Mouse (Mus musculus) stomach, postnatal 0 days (tissue): ENCODE results near the gene Tmc4. TPM values are rescaled to one million over a fixed set of nuclear protein-coding genes. Genes with fewer than 3 reads are reported as not detected.

Experiments used
- ATAC-seq: fragments of 200-750 bp; cut with Nextera tagmentation; 2 replicates; pipeline ENCODE4 v1.8.0; 2017; ENCODE audit not compliant: low FRiP score, low TSS enrichment
- DNase-seq: peaks from one replicate; pipeline ENCODE4 v3.0.0-alpha.2; 2016; ENCODE audit warnings: low spot score
- H3K27ac ChIP-seq: fragments of 300-500 bp; sonication (generic); replicated peaks from 2 replicates; pipeline ENCODE4 v1.5.1; 2014; ENCODE audit warnings: mild to moderate bottlenecking, control low read depth
- H3K27me3 ChIP-seq: fragments of 300-500 bp; sonication (generic); 2 replicates; pipeline ENCODE4 v1.6.1; 2014; ENCODE audit warnings: low read length; ENCODE audit not compliant: control insufficient read depth, insufficient read depth
- H3K36me3 ChIP-seq: fragments of 300-500 bp; sonication (generic); 2 replicates; pipeline ENCODE4 v1.6.1; 2014; ENCODE audit warnings: low read length, mixed read lengths; ENCODE audit not compliant: control insufficient read depth, insufficient read depth
- H3K4me1 ChIP-seq: fragments of 300-500 bp; sonication (generic); replicated peaks from 2 replicates; pipeline ENCODE4 v1.6.1; 2014; ENCODE audit warnings: antibody characterized with exemption; ENCODE audit not compliant: control insufficient read depth, insufficient read depth
- H3K4me2 ChIP-seq: fragments of 300-500 bp; sonication (generic); replicated peaks from 2 replicates; pipeline ENCODE4 v1.6.1; 2014; ENCODE audit warnings: low read depth, mild to moderate bottlenecking, control low read depth, moderate library complexity
- H3K4me3 ChIP-seq: fragments of 300-500 bp; sonication (generic); 2 replicates; pipeline ENCODE4 v1.5.1; 2014; ENCODE audit warnings: low read depth, low read length, control low read depth
- H3K9ac ChIP-seq: fragments of 300-500 bp; sonication (generic); 2 replicates; pipeline ENCODE4 v1.6.1; 2014; ENCODE audit warnings: mild to moderate bottlenecking, low read length, control low read depth, mixed read lengths
- H3K9me3 ChIP-seq: fragments of 300-500 bp; sonication (generic); 2 replicates; pipeline ENCODE4 v1.6.1; 2016; ENCODE audit warnings: low read length; ENCODE audit not compliant: control insufficient read depth
- CTCF ChIP-seq: IDR thresholded peaks from 2 replicates; pipeline ENCODE4 v1.5.1; 2016; ENCODE audit warnings: antibody characterized with exemption, low read depth, mild to moderate bottlenecking, moderate library complexity
- EP300 ChIP-seq: optimal IDR thresholded peaks from 2 replicates; pipeline ENCODE3; 2016; ENCODE audit warnings: antibody characterized with exemption
- WGBS: fragments of 180-500 bp; shearing (Covaris S2); extraction: QIAGEN DNeasy Blood & Tissue Kit; methylation state at CpG from one replicate; pipeline ENCODE4 v1.1.7; 2014; 5-methylcytosine and 5-hydroxymethylcytosine counted together
- polyA plus RNA-seq: library from polyadenylated mRNA; unstranded; fragments of >200 nt; fragmentation: Nextera tagmentation; extraction: Ambion mirVana; gene quantifications from 2 replicates; pipeline ENCODE4 v1.2.1, GENCODE M21; 2015

The Tmc4 gene
- polyA plus RNA-seq, 1 experiment from 2014 or later, result 70.1 TPM

DNA sequence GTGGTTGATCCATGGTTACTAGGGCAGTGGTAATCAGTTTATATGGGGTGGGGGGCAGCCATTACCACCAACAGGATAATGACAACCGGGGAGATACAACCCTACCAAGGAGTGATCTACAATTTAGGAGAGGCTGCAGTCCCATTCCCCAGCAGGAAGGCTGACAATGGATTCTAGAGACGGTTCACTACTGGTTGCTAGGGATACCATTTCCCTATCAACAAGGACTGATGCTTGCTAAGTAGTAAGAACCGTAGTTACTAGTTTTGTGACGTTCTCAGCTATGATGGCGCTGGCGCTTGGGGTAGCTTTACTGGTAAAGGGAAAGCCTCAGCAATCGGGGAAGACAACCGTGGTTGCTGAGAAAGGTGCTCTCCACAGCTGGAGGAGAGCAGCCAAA, 7.3 kb upstream of the Tmc4 start:
- Histone ChIP-seq H3K4me1 (no peaks in the 10 kb centered on the region), H3K4me2 (no peak overlapping the region), H3K4me3 (no peak overlapping the region), H3K9ac (no peak overlapping the region), H3K36me3 (peaks cover 4% of the 10 kb centered on the region; the same call in 1 of the 2 replicates), H3K27ac (no peak overlapping the region), H3K27me3 (no peaks in the 10 kb centered on the region), H3K9me3 (no peaks in the 10 kb centered on the region)
- 93% methylated on average over 8 of the region's 8 CpGs for WGBS
- ATAC-seq (no peak), DNase-seq (no peak)
- TF ChIP-seq CTCF (no peak), EP300 (no peak)

DNA sequence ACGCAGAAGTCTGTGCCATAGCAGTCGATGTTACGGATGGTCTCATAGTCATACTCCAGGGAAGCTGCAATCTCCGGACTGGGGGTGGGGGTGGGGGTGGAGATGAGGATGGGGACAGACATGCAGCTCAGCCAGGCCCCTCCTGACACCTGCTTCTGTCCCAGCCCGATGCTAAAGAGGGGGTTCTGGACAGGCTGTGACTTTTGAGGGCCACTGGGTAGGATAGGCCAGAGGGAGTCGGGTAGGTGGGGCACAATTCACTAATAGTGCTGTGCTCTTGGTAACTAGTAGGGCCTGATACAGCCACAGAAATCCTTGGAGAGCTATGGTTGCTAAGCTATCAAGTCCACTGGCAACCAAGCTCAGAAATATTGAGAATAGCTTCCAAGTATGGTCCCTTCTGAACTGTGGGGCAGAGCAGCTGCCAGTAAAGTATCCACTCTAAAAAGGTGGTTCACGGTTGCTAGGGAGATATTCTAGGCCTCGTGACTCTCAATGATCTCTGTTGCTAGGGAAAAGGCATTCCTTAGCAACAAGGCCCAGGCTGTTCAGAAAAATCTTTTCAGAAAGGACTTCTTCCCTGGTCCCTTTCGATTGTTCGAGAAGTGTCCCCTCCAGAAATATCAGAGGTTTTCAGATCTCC, 6.7 kb upstream of the Tmc4 start:
- Histone ChIP-seq H3K4me2 (no peak overlapping the region), H3K9ac (no peak overlapping the region), H3K27me3 (no peaks in the 10 kb centered on the region), H3K4me1 (no peaks in the 10 kb centered on the region), H3K36me3 (peaks cover 4% of the 10 kb centered on the region; the same call in 1 of the 2 replicates), H3K4me3 (no peak overlapping the region), H3K9me3 (no peaks in the 10 kb centered on the region), H3K27ac (no peak overlapping the region)
- no peak for DNase-seq
- no peak for TF ChIP-seq EP300
- TF ChIP-seq CTCF, result no peak
- WGBS, result 88% methylated on average over 10 of the region's 10 CpGs
- no peak for ATAC-seq

DNA sequence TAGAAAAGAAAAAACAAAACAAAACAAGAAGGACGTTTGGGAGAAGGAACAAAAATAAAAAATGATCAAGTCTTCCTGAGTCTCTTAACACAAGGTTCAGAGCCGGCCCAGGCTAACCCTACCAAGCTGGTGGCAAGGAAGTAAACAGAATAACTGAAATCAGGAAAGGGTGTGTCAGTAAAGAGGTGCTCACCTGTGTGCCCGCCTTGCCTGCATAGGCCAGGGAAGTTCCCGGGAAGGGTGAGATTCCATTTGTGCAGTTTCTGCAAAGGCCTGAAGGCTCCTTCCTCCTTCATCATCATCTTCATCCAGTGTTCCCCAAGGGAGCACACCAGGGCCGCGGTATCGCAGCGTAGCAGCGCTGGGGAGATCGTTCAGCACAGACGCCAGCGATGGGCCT, 982 bp downstream of the Tmc4 start:
- H3K4me2 ChIP-seq, result peak overlapping the region; percentile 57
- peak; percentile 77 for ATAC-seq
- peak overlapping the region; percentile 30 for H3K27ac ChIP-seq
- H3K9me3 ChIP-seq, result no peaks in the 10 kb centered on the region
- H3K4me1 ChIP-seq, result no peaks in the 10 kb centered on the region
- peak overlapping the region; percentile 60 for H3K9ac ChIP-seq
- peak overlapping the region; percentile 38 for H3K4me3 ChIP-seq
- peak; percentile 54 for DNase-seq
- H3K36me3 ChIP-seq, result no peaks in the 10 kb centered on the region
- no peaks in the 10 kb centered on the region for H3K27me3 ChIP-seq
- 71% methylated on average over 12 of the region's 12 CpGs for WGBS
- TF ChIP-seq CTCF, result no peak
- TF ChIP-seq EP300, result no peak

DNA sequence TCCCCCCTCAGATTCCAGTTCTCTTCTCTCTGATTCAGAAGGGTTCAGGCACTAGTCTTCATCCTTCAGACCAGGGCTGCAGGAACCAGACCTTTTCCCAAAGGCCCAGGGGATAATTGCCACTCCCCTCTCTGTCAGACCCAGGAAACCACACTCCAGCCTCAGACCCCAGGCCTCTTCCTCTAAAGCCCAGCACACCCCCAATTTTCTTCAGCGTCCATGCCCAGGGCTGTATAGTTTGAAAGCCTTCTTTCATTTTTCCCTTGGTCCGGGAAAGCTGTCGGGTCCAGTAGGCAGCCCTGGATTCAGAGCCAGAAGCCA, 2.2 kb downstream of the Tmc4 start:
- ATAC-seq, result no peak
- Histone ChIP-seq H3K4me2 (no peak overlapping the region), H3K27ac (0 out of 2 replicates have a peak overlapping the region, but pooled peaks have one; percentile 30), H3K4me3 (no peak overlapping the region), H3K4me1 (no peaks in the 10 kb centered on the region), H3K27me3 (no peaks in the 10 kb centered on the region), H3K9ac (no peak overlapping the region), H3K9me3 (no peaks in the 10 kb centered on the region), H3K36me3 (no peaks in the 10 kb centered on the region)
- DNase-seq, result no peak
- WGBS, result 70% methylated on average over 3 of the region's 3 CpGs
- TF ChIP-seq CTCF, result no peak
- no peak for TF ChIP-seq EP300

- WGBS, result 67% methylated on average over 10 of the region's 10 CpGs
- TF ChIP-seq CTCF (peak; percentile 91), EP300 (no peak)
- Histone ChIP-seq H3K9ac (no peak overlapping the region), H3K4me2 (no peak overlapping the region), H3K4me3 (no peak overlapping the region), H3K27me3 (no peaks in the 10 kb centered on the region), H3K27ac (0 out of 2 replicates have a peak overlapping the region, but pooled peaks have one; percentile 30), H3K36me3 (no peaks in the 10 kb centered on the region), H3K9me3 (no peaks in the 10 kb centered on the region), H3K4me1 (no peaks in the 10 kb centered on the region)
- DNase-seq, result peak; percentile 87
- peak; percentile 75 for ATAC-seq
Observed at GRCm38 (mm10) chr7:3674507-3675227, 2.7 kb downstream of the Tmc4 start.

GRCm38 (mm10) chr7:3666921-3667391, 10.4 kb downstream of the Tmc4 start:
- Histone ChIP-seq H3K4me1 (no peaks in the 10 kb centered on the region), H3K36me3 (peaks cover 7% of the 10 kb centered on the region; the same call in 1 of the 2 replicates), H3K9ac (no peak overlapping the region), H3K4me3 (no peak overlapping the region), H3K27me3 (no peaks in the 10 kb centered on the region), H3K27ac (no peak overlapping the region), H3K9me3 (no peaks in the 10 kb centered on the region), H3K4me2 (no peak overlapping the region)
- 23% methylated on average over 14 of the region's 14 CpGs for WGBS
- DNase-seq, result peak; percentile 44
- no peak for ATAC-seq
- TF ChIP-seq EP300 (no peak), CTCF (peak; percentile 46)
